Comparison of ENCODE assay signal across 14 mouse cellular contexts in the genomic region with DNA sequence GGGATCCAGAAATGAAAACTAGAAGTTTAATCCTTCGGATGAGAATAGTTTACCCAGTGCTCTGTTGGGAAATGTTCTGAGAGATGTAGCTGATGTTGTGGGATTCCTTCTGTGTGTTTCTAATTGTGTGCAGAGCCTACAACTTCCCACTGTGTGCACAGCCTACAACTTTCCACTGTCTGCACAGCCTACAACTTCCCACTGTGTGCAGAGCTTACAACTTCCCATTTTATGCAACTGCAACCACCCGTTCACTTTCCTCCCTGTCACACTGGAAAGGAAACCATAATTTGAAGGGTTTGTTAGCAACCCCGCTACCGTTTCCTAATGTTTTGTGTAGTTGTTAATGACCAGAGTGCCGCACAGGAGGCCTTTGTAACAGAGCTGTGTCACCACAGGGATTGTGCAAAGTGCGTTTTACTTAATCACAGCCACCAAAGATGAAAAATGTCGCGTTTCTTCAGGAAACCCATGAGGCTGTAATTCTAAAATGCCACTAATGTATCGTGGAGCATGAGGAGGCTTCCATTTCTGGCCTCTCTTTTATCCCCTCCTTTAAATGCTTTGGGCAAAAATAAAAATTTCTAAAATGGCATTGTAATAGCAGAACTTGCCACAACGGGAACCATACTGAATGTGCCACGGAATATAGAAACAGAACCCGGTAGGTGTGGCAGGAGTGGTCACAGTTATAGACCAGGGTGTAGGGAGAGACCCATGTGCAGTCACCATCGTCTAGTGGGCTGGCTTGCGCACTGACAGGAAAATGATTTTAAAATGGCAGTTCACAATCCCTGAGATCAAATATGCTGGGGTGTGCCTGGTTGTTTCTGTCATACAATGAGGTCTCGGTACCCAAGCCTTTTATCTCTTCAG.
DNase-seq lines count a peak whose midpoint lies in the region; ATAC-seq lines count a peak whose summit lies in the region.
"Had no signal": no experiment of that assay in that cellular context is flagged by ENCODE, and none has a peak within 500 bp of the region (broad histone marks: within the 10 kb centered on the region; RNA-seq: fewer than 3 reads in every experiment).

No protein-coding gene starts in this region.

- no peaks in the 10 kb centered on the region for H3K36me3 ChIP-seq in midbrain, embryonic 13.5 days
- H3K36me3 ChIP-seq in midbrain, embryonic 16.5 days (ENCODE audit: control insufficient read depth, insufficient read depth, low read length), result no peaks in the 10 kb centered on the region
- no peaks in the 10 kb centered on the region for H3K36me3 ChIP-seq in liver, embryonic 13.5 days

- WGBS in midbrain, embryonic 13.5 days, result 77% methylated on average over 15 of the region's 15 CpGs
- 68% methylated on average over 15 of the region's 15 CpGs for WGBS in midbrain, embryonic 16.5 days
- WGBS in liver, embryonic 13.5 days (ENCODE audit: insufficient replicate concordance), result 41% methylated on average over 15 of the region's 15 CpGs

- no peak overlapping the region for H3K4me2 ChIP-seq in midbrain, embryonic 13.5 days (replicated peaks)
- H3K4me2 ChIP-seq in midbrain, embryonic 16.5 days (ENCODE audit: low read length), result no peak overlapping the region
- no peak overlapping the region for H3K4me2 ChIP-seq in liver, embryonic 13.5 days
- H3K4me2 ChIP-seq: heart, embryonic 11.5 days had no signal

- no peaks in the 10 kb centered on the region for H3K9me3 ChIP-seq in midbrain, embryonic 13.5 days
- H3K9me3 ChIP-seq in midbrain, embryonic 16.5 days (replicated peaks; ENCODE audit: control insufficient read depth, low read length, poor library complexity, severe bottlenecking), result no peaks in the 10 kb centered on the region
- no peaks in the 10 kb centered on the region for H3K9me3 ChIP-seq in liver, embryonic 13.5 days (replicated peaks)

- no peak for DNase-seq in frontal cortex, postnatal 25 days (ENCODE audit: low spot score in 2 of 2)
- no peak for DNase-seq in liver, embryonic 13.5 days
- no peak for DNase-seq in urinary bladder, postnatal 4 days (ENCODE audit: low spot score in 2 of 2)
- no peak for DNase-seq in adrenal gland, postnatal 4 days (ENCODE audit: low spot score in 2 of 2)
- DNase-seq: cerebellum, adult 9-10 months; embryo, embryonic 11 days; gastrocnemius, postnatal 25 days; kidney, postnatal 4 days; thymus, postnatal 25 days had no signal

- no peaks in the 10 kb centered on the region for H3K27me3 ChIP-seq in midbrain, embryonic 13.5 days
- no peaks in the 10 kb centered on the region for H3K27me3 ChIP-seq in midbrain, embryonic 16.5 days (ENCODE audit: control insufficient read depth, insufficient read depth, low read depth, low read length)
- no peaks in the 10 kb centered on the region for H3K27me3 ChIP-seq in liver, embryonic 13.5 days

- H3K27ac ChIP-seq in midbrain, embryonic 13.5 days, result no peak overlapping the region
- H3K27ac ChIP-seq in midbrain, embryonic 16.5 days (ENCODE audit: low read length), result no peak overlapping the region
- H3K27ac ChIP-seq in liver, embryonic 13.5 days, result no peak overlapping the region

- no peak overlapping the region for H3K4me3 ChIP-seq in midbrain, embryonic 13.5 days (replicated peaks)
- no peak overlapping the region for H3K4me3 ChIP-seq in midbrain, embryonic 16.5 days (ENCODE audit: low read depth, low read length)
- H3K4me3 ChIP-seq in liver, embryonic 13.5 days (replicated peaks), result no peak overlapping the region

- H3K9ac ChIP-seq in midbrain, embryonic 13.5 days (replicated peaks), result no peak overlapping the region
- H3K9ac ChIP-seq in midbrain, embryonic 16.5 days (ENCODE audit: low read depth, low read length), result no peak overlapping the region
- no peak overlapping the region for H3K9ac ChIP-seq in liver, embryonic 13.5 days

- peaks cover 8% of the 10 kb centered on the region for H3K4me1 ChIP-seq in midbrain, embryonic 13.5 days (replicated peaks)
- H3K4me1 ChIP-seq in midbrain, embryonic 16.5 days (ENCODE audit: control insufficient read depth, insufficient read depth, low read length), result no peaks in the 10 kb centered on the region; the same call in 1 of the 2 replicates
- no peaks in the 10 kb centered on the region for H3K4me1 ChIP-seq in liver, embryonic 13.5 days (replicated peaks)

- ATAC-seq in frontal cortex, adult (ENCODE audit: low TSS enrichment), result peak; percentile 53
- peak; percentile 10; the same call in 1 of the 2 replicates for ATAC-seq in midbrain, embryonic 13.5 days
- no peak for ATAC-seq in midbrain, embryonic 16.5 days
- ATAC-seq in liver, embryonic 13.5 days (ENCODE audit: low read depth), result peak; percentile 68
- ATAC-seq: intestine, postnatal 0 days had no signal
